Mouse (Mus musculus) heart, embryonic 12.5 days (tissue): ENCODE measurements around the gene Msi2. TPM values are rescaled to one million over a fixed set of nuclear protein-coding genes. Genes with fewer than 3 reads are reported as not detected.

ENCODE experiments used
- ATAC-seq: fragments of 200-750 bp; cut with Nextera tagmentation; 2 replicates; pipeline ENCODE4 v1.8.0; 2017; ENCODE audit warnings: moderate TSS enrichment, moderate library complexity; ENCODE audit not compliant: insufficient number of reproducible peaks, low FRiP score
- H3K27ac ChIP-seq: fragments of 300-500 bp; sonication (generic); 2 replicates; pipeline ENCODE4 v1.5.1; 2016; ENCODE audit warnings: mild to moderate bottlenecking, moderate library complexity; ENCODE audit not compliant: poor library complexity, severe bottlenecking
- H3K27me3 ChIP-seq: fragments of 300-500 bp; sonication (generic); replicated peaks from 2 replicates; pipeline ENCODE4 v1.6.1; 2016; ENCODE audit warnings: mild to moderate bottlenecking, moderate library complexity
- H3K36me3 ChIP-seq: fragments of 300-500 bp; sonication (generic); 2 replicates; pipeline ENCODE4 v1.6.1; 2016; ENCODE audit warnings: mild to moderate bottlenecking, moderate library complexity
- H3K4me1 ChIP-seq: fragments of 300-500 bp; sonication (generic); replicated peaks from 2 replicates; pipeline ENCODE4 v1.6.1; 2016; ENCODE audit warnings: mild to moderate bottlenecking
- H3K4me2 ChIP-seq: fragments of 300-500 bp; sonication (generic); 2 replicates; pipeline ENCODE4 v1.6.1; 2016; ENCODE audit warnings: mild to moderate bottlenecking, moderate library complexity
- H3K4me3 ChIP-seq: fragments of 300-500 bp; sonication (generic); 2 replicates; pipeline ENCODE4 v1.5.1; 2016; ENCODE audit warnings: mild to moderate bottlenecking
- H3K9ac ChIP-seq: fragments of 300-500 bp; sonication (generic); 2 replicates; pipeline ENCODE4 v1.6.1; 2016; ENCODE audit warnings: mild to moderate bottlenecking, moderate library complexity
- H3K9me3 ChIP-seq: fragments of 300-500 bp; sonication (generic); replicated peaks from 2 replicates; pipeline ENCODE4 v1.6.1; 2016; ENCODE audit warnings: mild to moderate bottlenecking, moderate library complexity
- WGBS: fragments of 180-500 bp; shearing (Covaris S2); methylation state at CpG from one replicate; pipeline ENCODE4 v1.1.7; 2016; 5-methylcytosine and 5-hydroxymethylcytosine counted together
- polyA plus RNA-seq: library from polyadenylated mRNA; unstranded; fragments of >200 nt; fragmentation: Nextera tagmentation; extraction: Ambion mirVana; gene quantifications from 2 replicates; pipeline ENCODE4 v1.2.1, GENCODE M21; 2016

Gene Msi2
- polyA plus RNA-seq, 1 experiment from 2014 or later, result 20.5 TPM

DNA sequence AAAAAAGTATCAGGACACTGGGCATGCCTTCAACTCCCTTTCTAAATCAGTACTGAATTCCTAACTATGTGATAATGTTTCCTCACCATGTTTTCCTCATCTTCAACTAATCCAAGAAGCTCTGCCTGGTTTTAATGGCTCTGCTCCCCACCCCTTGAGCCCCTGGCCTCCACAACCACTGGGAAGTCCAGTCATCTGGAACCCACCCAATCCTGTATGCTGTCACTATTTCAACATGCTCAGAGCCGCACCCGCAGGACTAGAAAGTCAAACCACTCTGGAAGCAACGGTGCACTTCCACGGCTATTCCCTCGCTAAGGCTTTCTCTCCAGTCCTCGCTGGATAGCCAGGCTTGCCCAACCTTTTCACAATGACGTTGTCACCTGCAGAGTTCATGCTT is 106.2 kb downstream of the Msi2 start:
- WGBS, result 91% methylated on average over 7 of the region's 7 CpGs
- Histone ChIP-seq H3K4me1 (peaks cover 69% of the 10 kb centered on the region), H3K9me3 (no peaks in the 10 kb centered on the region), H3K4me2 (no peak overlapping the region), H3K9ac (no peak overlapping the region), H3K27me3 (no peaks in the 10 kb centered on the region), H3K27ac (no peak overlapping the region), H3K4me3 (no peak overlapping the region), H3K36me3 (peaks cover 11% of the 10 kb centered on the region; the same call in 1 of the 2 replicates)
- no peak for ATAC-seq

DNA sequence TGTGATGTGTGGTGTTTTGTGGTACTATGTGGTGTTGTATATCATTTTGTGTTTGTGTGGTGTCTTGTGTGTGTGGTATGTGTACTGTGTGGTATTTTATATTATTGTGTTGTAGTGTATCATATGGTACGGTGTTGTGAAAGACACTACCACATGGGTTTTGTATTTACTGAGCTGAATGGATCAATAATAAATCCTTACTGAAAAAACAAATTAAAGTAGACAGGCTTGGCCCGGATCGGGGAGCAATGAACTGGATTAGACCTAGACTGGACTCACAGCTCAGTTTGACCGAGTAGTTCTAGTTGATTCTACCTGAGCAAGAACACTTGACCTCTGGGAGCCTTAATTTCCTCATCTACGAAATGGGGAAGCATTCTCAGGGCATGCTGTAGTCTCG is 107.5 kb downstream of the Msi2 start:
- Histone ChIP-seq H3K27me3 (no peaks in the 10 kb centered on the region), H3K36me3 (peaks cover 8% of the 10 kb centered on the region; the same call in 1 of the 2 replicates), H3K4me3 (no peak overlapping the region), H3K27ac (no peak overlapping the region), H3K9ac (no peak overlapping the region), H3K4me2 (no peak overlapping the region), H3K4me1 (peaks cover 83% of the 10 kb centered on the region), H3K9me3 (no peaks in the 10 kb centered on the region)
- 96% methylated on average over 6 of the region's 6 CpGs for WGBS
- ATAC-seq, result no peak

DNA sequence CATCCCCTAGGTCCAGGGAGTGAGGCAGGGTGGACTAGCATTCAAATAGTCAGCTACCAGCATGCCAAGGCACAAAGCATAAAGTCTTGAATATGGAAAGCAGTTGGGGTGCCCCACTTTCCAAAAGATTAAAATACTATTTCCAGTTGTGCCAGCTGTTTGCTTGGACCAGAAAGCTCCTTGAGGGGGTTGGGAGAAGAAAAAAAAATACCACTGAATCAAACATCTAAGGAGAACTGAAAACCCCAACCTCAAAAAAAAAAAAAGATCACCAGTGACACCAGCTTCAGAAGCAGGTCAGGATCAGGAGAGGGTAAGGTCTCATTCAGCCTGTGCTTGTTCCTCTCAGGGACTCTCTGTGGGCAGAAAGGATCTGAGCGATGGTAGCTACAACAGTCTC is 108.2 kb downstream of the Msi2 start:
- Histone ChIP-seq H3K9me3 (no peaks in the 10 kb centered on the region), H3K4me3 (no peak overlapping the region), H3K27me3 (no peaks in the 10 kb centered on the region), H3K4me2 (no peak overlapping the region), H3K27ac (no peak overlapping the region), H3K4me1 (peaks cover 84% of the 10 kb centered on the region), H3K9ac (no peak overlapping the region), H3K36me3 (peaks cover 6% of the 10 kb centered on the region; the same call in 1 of the 2 replicates)
- ATAC-seq, result no peak
- 97% methylated on average over 1 of the region's 1 CpGs for WGBS

DNA sequence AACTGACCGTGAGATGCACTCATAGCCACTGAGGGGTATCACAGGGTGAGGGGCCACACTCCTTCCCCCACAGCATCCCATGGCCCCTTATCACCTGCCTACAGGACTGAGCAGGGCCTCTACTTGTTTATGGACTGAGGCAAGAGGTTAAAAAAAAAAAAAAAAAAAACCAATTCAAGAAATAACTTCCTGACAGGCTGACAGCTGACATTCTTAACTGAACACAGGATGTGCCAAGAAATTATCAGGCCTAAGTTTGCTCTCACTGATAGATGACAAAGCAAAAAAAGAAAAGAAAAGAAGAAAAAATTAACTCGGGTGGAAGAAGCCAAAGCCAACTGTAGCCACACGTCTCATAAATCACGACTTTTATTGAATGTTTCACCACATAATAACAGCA is 109.7 kb downstream of the Msi2 start:
- Histone ChIP-seq H3K27me3 (no peaks in the 10 kb centered on the region), H3K36me3 (peaks cover 6% of the 10 kb centered on the region; the same call in 1 of the 2 replicates), H3K9ac (no peak overlapping the region), H3K4me3 (no peak overlapping the region), H3K9me3 (no peaks in the 10 kb centered on the region), H3K4me2 (no peak overlapping the region), H3K4me1 (peaks cover 84% of the 10 kb centered on the region), H3K27ac (no peak overlapping the region)
- ATAC-seq, result no peak
- WGBS, result 36% methylated on average over 4 of the region's 4 CpGs

DNA sequence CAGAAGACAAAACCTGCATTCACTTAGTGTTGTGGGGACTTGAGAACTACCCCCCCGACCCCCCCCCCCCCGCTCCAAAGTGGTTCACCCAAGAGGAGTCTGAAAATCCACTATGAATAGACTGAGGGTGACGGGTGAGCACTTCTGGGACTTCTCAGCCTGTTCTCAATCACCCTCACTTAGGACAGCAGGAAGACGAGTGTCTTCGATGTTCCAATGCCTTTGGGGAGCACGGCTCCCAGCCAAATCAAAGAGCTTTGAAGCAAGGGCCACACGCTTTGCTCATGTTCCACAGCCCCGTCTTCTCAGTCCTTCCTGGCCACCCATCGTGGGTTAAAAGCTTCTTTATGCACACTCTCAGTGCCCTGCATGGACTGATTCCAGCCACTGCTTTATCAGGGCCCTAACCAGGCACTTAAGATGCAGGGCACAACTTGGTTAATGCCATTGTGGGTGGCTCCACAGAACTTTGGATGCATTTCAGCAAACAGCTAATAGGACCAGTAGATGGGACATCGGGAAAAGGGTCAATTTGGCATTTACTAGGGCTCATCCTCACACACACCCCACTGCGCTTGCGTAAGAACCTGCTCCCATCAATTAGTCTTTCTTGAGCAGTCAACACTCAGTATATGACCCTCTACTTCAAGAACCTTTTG is 110.5 kb downstream of the Msi2 start:
- no peaks in the 10 kb centered on the region for H3K27me3 ChIP-seq
- H3K9ac ChIP-seq, result 0 out of 2 replicates have a peak overlapping the region, but pooled peaks have one; percentile 2
- H3K4me1 ChIP-seq, result peaks cover 83% of the 10 kb centered on the region
- 52% methylated on average over 12 of the region's 12 CpGs for WGBS
- H3K4me3 ChIP-seq, result no peak overlapping the region
- no peaks in the 10 kb centered on the region for H3K9me3 ChIP-seq
- peak overlapping the region; percentile 38 for H3K27ac ChIP-seq
- H3K4me2 ChIP-seq, result peak overlapping the region; percentile 30
- H3K36me3 ChIP-seq, result peaks cover 13% of the 10 kb centered on the region
- ATAC-seq, result no peak

DNA sequence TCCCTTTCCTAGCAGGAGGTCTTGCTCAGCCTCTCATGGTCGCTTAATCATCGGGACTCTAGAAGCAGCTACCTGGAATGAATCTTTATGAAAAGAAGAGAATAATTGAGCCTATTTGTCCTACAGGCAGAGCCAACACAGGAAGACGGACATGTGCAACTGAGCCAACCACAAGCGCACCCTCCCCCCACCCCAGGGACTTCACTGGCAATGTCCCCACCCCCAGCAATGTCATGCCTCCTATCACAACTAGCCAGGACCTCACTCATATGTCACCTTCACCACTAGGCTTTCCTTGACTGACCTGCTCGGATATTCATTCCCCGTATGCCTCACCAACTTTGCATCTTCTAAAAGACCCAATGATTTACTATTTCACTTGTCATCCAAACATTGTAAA is 112.5 kb downstream of the Msi2 start:
- no peak overlapping the region for H3K4me2 ChIP-seq
- 73% methylated on average over 6 of the region's 6 CpGs for WGBS

DNA sequence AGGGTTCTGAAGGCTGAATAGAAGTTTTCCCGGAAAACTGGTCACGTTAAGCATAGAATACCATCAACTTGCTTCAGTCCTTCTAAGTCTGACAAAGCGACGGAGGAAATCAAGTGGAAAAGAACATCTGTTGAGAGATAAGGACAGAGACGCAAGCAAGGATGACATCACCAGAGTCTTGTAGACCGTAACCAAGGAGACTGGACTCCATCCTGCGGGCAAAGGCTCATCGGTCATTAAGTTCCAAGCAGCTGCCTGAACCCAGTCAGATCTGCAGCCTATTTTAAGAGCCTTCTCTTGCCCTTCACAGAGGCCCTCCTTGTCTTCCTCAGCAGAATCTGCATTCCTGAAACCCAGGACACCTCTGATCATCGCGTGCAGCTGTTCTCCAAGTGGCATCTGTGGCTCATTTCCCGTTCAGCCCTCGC is 113.2 kb downstream of the Msi2 start:
- ATAC-seq, result peak; percentile 59
- 14% methylated on average over 12 of the region's 12 CpGs for WGBS
- no peaks in the 10 kb centered on the region for H3K27me3 ChIP-seq
- H3K9ac ChIP-seq, result no peak overlapping the region
- no peak overlapping the region for H3K4me3 ChIP-seq
- H3K4me1 ChIP-seq, result peaks cover 95% of the 10 kb centered on the region
- H3K4me2 ChIP-seq, result 0 out of 2 replicates have a peak overlapping the region, but pooled peaks have one; percentile 11
- H3K9me3 ChIP-seq, result no peaks in the 10 kb centered on the region
- H3K27ac ChIP-seq, result peak overlapping the region; percentile 19
- H3K36me3 ChIP-seq, result peaks cover 15% of the 10 kb centered on the region

More for the DNA sequence above, 112.5 kb downstream of the Msi2 start:
- Histone ChIP-seq H3K4me3 (no peak overlapping the region), H3K9ac (no peak overlapping the region), H3K9me3 (no peaks in the 10 kb centered on the region), H3K36me3 (peaks cover 15% of the 10 kb centered on the region), H3K27me3 (no peaks in the 10 kb centered on the region), H3K27ac (peak overlapping the region; percentile 7), H3K4me1 (peaks cover 93% of the 10 kb centered on the region)
- no peak for ATAC-seq

DNA sequence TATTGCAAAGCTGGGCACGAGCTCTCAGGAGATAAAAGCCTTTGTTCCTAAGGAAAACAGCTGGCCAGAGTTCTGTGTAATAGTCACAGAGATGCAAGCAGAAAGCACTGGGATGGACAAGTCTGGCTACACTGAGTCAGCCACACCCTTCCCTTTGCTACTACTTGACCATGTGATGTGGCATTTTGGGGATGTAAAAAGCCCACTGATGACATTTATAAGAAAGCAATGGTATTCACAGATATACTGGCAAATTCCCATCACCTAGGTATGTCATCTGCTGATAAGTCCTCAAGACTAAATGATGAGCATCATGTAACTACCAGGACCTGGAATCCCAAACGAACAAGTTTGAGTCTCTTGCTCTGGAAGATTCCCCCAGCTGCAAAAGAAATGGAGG is 113.7 kb downstream of the Msi2 start:
- Histone ChIP-seq H3K27ac (0 out of 2 replicates have a peak overlapping the region, but pooled peaks have one; percentile 19), H3K4me1 (peaks cover 95% of the 10 kb centered on the region), H3K4me3 (no peak overlapping the region), H3K9me3 (no peaks in the 10 kb centered on the region), H3K27me3 (no peaks in the 10 kb centered on the region), H3K9ac (no peak overlapping the region), H3K4me2 (no peak overlapping the region), H3K36me3 (peaks cover 15% of the 10 kb centered on the region)
- ATAC-seq, result no peak
- 45% methylated on average over 2 of the region's 2 CpGs for WGBS

DNA sequence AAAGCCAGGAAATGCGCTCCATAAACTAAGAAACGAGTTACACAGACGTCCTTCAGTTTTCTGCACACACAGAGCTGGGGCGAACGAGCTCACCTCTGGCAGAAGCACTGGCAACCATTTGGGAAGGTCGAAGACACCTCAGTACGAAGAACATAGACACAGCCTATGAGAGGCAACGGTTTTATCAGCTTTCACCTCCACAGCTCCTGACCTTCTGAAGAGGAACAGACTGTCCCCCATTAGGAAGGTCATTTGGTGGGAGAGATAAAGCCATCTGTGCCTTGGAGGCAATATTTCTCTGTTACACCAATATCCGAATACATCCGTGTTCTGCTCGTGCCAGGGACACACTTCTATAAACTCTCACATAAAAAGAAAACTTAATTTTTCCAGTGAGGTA is 114.9 kb downstream of the Msi2 start:
- Histone ChIP-seq H3K36me3 (peaks cover 15% of the 10 kb centered on the region), H3K4me2 (no peak overlapping the region), H3K4me3 (no peak overlapping the region), H3K27ac (no peak overlapping the region), H3K27me3 (no peaks in the 10 kb centered on the region), H3K4me1 (peaks cover 95% of the 10 kb centered on the region), H3K9me3 (no peaks in the 10 kb centered on the region), H3K9ac (no peak overlapping the region)
- 55% methylated on average over 11 of the region's 11 CpGs for WGBS
- ATAC-seq, result no peak

DNA sequence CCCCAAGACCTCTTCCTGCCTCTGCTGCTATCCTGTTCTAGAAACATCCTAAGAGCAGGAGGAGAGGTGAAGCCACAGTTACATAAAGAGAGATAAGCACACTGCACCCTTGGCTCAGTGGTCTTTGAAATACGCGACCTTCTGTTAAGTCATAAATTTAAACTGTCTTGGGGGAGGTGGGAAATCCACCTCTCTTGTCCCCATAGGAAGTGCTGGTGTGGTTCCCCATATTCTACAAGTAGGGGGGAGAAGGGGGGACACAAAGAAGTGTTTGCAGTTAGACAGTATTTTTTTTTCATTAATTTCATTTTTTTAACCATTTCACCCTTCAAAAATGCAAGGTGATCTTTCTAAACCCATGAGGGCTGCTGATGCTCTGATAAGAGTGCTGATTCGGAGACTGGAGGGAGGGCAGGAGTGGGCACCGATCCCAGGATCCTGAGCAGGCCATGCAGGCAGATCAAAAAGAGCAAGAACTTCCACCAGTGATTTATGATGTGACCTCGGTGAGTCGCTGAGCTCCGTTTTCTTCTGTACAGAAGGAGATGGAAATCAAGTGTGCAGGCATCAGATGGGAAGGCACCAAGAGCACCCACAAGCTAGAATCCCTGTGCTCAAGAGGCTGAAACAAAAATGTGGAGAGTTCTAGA is 115.7 kb downstream of the Msi2 start:
- H3K27ac ChIP-seq, result 0 out of 2 replicates have a peak overlapping the region, but pooled peaks have one; percentile 21
- H3K4me3 ChIP-seq, result no peak overlapping the region
- H3K36me3 ChIP-seq, result peaks cover 15% of the 10 kb centered on the region
- ATAC-seq, result no peak
- H3K27me3 ChIP-seq, result no peaks in the 10 kb centered on the region
- H3K4me1 ChIP-seq, result peaks cover 93% of the 10 kb centered on the region
- 0 out of 2 replicates have a peak overlapping the region, but pooled peaks have one; percentile 28 for H3K9ac ChIP-seq
- no peak overlapping the region for H3K4me2 ChIP-seq
- no peaks in the 10 kb centered on the region for H3K9me3 ChIP-seq
- WGBS, result 65% methylated on average over 7 of the region's 7 CpGs

DNA sequence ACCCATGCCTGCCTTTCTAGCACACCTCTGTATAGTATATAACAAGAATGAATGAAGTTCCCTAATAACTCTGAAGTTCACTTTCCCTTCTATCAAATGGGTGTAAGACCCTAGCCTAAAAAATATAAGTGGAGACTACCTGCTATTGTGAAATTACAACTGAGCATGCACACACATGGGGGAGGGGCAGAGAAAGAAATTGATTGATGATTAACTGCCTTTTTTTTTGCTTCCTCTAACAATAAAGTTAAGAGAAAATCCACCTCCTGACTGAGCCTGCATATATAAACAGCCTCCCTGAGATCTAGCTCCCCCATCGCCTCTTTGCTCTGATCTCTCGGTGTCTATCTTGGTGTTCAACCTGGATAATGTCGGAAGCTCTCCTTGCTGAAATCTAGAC is 118.1 kb downstream of the Msi2 start:
- Histone ChIP-seq H3K4me3 (no peak overlapping the region), H3K27ac (peak overlapping the region; percentile 80), H3K27me3 (no peaks in the 10 kb centered on the region), H3K36me3 (peaks cover 15% of the 10 kb centered on the region), H3K4me1 (peaks cover 80% of the 10 kb centered on the region), H3K4me2 (no peak overlapping the region), H3K9ac (no peak overlapping the region), H3K9me3 (no peaks in the 10 kb centered on the region)
- no peak for ATAC-seq
- WGBS, result 71% methylated on average over 3 of the region's 3 CpGs
